Comparison of ENCODE assay signal across 21 mouse cellular contexts in the genomic region with DNA sequence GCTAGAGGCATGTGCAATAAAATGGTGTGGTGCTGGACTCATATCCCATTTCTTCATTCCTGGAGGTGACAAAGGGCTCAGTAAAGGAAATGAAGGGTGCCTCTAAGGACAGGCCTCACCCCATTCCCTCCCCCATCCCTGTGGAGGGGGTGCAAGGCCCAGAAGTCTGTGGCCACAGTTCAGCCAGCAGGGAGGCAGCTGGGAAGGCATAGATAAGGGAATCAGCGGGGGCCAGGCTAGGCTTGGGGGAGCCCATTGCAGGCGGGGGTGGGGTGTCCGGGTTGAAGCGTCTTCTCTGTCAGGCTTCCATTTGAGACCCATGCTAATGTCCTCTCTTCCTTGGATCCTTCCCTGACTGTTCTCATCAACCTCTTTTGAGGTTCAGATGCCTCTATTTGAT. TPM values are rescaled to one million over a fixed set of nuclear protein-coding genes. Genes with fewer than 3 reads are reported as not detected.
DNase-seq lines count a peak whose midpoint lies in the region; ATAC-seq and TF ChIP-seq lines count a peak whose summit lies in the region.
"Had no signal": no experiment of that assay in that cellular context is flagged by ENCODE, and none has a peak within 500 bp of the region (broad histone marks: within the 10 kb centered on the region; RNA-seq: fewer than 3 reads in every experiment).

No protein-coding gene starts in this region.

- no peaks in the 10 kb centered on the region for H3K27me3 ChIP-seq in kidney, embryonic 15.5 days
- H3K27me3 ChIP-seq in liver, embryonic 14.5 days (ENCODE audit: control insufficient read depth, insufficient read depth, low read length) = no peaks in the 10 kb centered on the region
- H3K27me3 ChIP-seq: limb, embryonic 15.5 days; neural tube, embryonic 15.5 days had no signal

- H3K27ac ChIP-seq in kidney, embryonic 15.5 days = no peak overlapping the region
- peak overlapping the region; percentile 93 for H3K27ac ChIP-seq in liver, embryonic 14.5 days
- H3K27ac ChIP-seq: embryonic facial prominence, embryonic 10.5 days; limb, embryonic 15.5 days; neural tube, embryonic 15.5 days had no signal

- TF ChIP-seq EP300 in liver, embryonic 14.5 days (IDR thresholded peaks at IDR 0.05; ENCODE audit: low read depth) = peak; percentile 93

- no peaks in the 10 kb centered on the region for H3K4me1 ChIP-seq in kidney, embryonic 15.5 days
- H3K4me1 ChIP-seq in liver, embryonic 14.5 days (replicated peaks; ENCODE audit: control insufficient read depth in 2 of 2, insufficient read depth in 2 of 2, low read length in 1 of 2) = peaks cover 28 to 39% of the 10 kb centered on the region in 2 experiments
- H3K4me1 ChIP-seq: embryonic facial prominence, embryonic 10.5 days; limb, embryonic 15.5 days; neural tube, embryonic 15.5 days had no signal

- H3K9me3 ChIP-seq in kidney, embryonic 15.5 days (replicated peaks) = no peaks in the 10 kb centered on the region
- no peaks in the 10 kb centered on the region for H3K9me3 ChIP-seq in liver, embryonic 14.5 days (ENCODE audit: control insufficient read depth, low read length)
- H3K9me3 ChIP-seq: limb, embryonic 15.5 days; neural tube, embryonic 15.5 days had no signal

- H3K36me3 ChIP-seq in kidney, embryonic 15.5 days = no peaks in the 10 kb centered on the region
- no peaks in the 10 kb centered on the region for H3K36me3 ChIP-seq in liver, embryonic 14.5 days (replicated peaks; ENCODE audit: control insufficient read depth, insufficient read depth, low read depth)
- H3K36me3 ChIP-seq: embryonic facial prominence, embryonic 10.5 days; limb, embryonic 15.5 days; neural tube, embryonic 15.5 days had no signal

- no peak overlapping the region for H3K4me2 ChIP-seq in kidney, embryonic 15.5 days
- peak overlapping the region; percentile 85 for H3K4me2 ChIP-seq in liver, embryonic 14.5 days (ENCODE audit: low read depth)
- H3K4me2 ChIP-seq: limb, embryonic 15.5 days; neural tube, embryonic 15.5 days had no signal

- no peak overlapping the region for H3K9ac ChIP-seq in kidney, embryonic 15.5 days
- peak overlapping the region; percentile 53 for H3K9ac ChIP-seq in liver, embryonic 14.5 days (replicated peaks)
- H3K9ac ChIP-seq: limb, embryonic 15.5 days; neural tube, embryonic 15.5 days had no signal

- DNase-seq in kidney, postnatal 25 days = no peak
- peak; percentile 88 for DNase-seq in c-Kit-positive CD71-positive TER-119-positive erythroid progenitor cells, embryonic 14.5 days (ENCODE audit: low spot score)
- DNase-seq in liver, embryonic 14.5 days (ENCODE audit: low read depth in 3 of 3, low spot score in 3 of 3) = peak; percentile 78 to 80 (median 80)
- DNase-seq in spleen, postnatal 36 days (ENCODE audit: low spot score in 2 of 2) = peak; percentile 58 to 67
- DNase-seq in lung, postnatal 14 days = no peak
- DNase-seq in layer of hippocampus, adult 8-10 months (ENCODE audit: low spot score in 2 of 2) = no peak
- no peak for DNase-seq in lung, postnatal 10 days
- DNase-seq: cerebellum, adult 2 months; kidney, postnatal 14 days; right cerebral cortex, adult 18-20 months; thymus, postnatal 25 days had no signal

- TF ChIP-seq CTCF in liver, embryonic 14.5 days (IDR thresholded peaks at IDR 0.05; ENCODE audit: low read depth) = peak; percentile 21; the same call in 1 of the 2 replicates

- 70% methylated on average over 4 of the region's 4 CpGs for WGBS in kidney, embryonic 15.5 days
- WGBS in liver, embryonic 14.5 days (ENCODE audit: insufficient replicate concordance) = 12% methylated on average over 4 of the region's 4 CpGs

- H3K4me3 ChIP-seq in kidney, embryonic 15.5 days (replicated peaks) = no peak overlapping the region
- H3K4me3 ChIP-seq in liver, embryonic 14.5 days (ENCODE audit: insufficient read depth in 1 of 2, low read depth in 2 of 2, low read length in 2 of 2) = peak overlapping the region; percentile 33 to 42; a peak in 3 of 4 replicates
- H3K4me3 ChIP-seq: embryonic facial prominence, embryonic 10.5 days; limb, embryonic 15.5 days; neural tube, embryonic 15.5 days had no signal

- ATAC-seq in kidney, embryonic 15.5 days (replicated peaks; ENCODE audit: low FRiP score) = peak; percentile 49; the same call in 1 of the 2 replicates
- peak; percentile 84 for ATAC-seq in liver, embryonic 14.5 days (ENCODE audit: insufficient read depth)
- ATAC-seq: activated CD4-positive, CD25-positive, alpha-beta regulatory T cell, adult 4 months had no signal

RNA-seq across cellular contexts. Expression of a gene that starts 6.6 kb away (rescaled TPM):
- 1.2 and 2.3 TPM in 2 replicates for polyA plus RNA-seq in kidney, embryonic 15.5 days (2015; fragmentation: Nextera tagmentation; extraction: Ambion mirVana)
- polyA plus RNA-seq in liver, embryonic 14.5 days (2012; rRNA removed) = 112 and 113 TPM in 2 replicates
- polyA plus RNA-seq in liver, embryonic 14.5 days (2014; fragmentation: Nextera tagmentation; extraction: Ambion mirVana) = 105 and 126 TPM in 2 replicates
- total RNA-seq in layer of hippocampus, adult 8-10 months (2022) = not detected
- total RNA-seq: left cerebral cortex, adult 8-10 months had no signal
- polyA plus RNA-seq: cerebellum, adult 2 months; neural tube, embryonic 15.5 days had no signal

RNA-seq across cellular contexts. Expression of a gene that starts 23.6 kb away (rescaled TPM):
- 49.2 and 59.6 TPM in 2 replicates for polyA plus RNA-seq in kidney, embryonic 15.5 days (2015; fragmentation: Nextera tagmentation; extraction: Ambion mirVana)
- polyA plus RNA-seq in liver, embryonic 14.5 days (2012; rRNA removed) = 10.8 and 11.9 TPM in 2 replicates
- polyA plus RNA-seq in liver, embryonic 14.5 days (2014; fragmentation: Nextera tagmentation; extraction: Ambion mirVana) = 7.9 and 8.8 TPM in 2 replicates
- total RNA-seq in layer of hippocampus, adult 8-10 months (2022) = 10 to 100 TPM; 45.6 to 50.1 (median 47.6) TPM

RNA-seq across cellular contexts. Expression of a gene that starts 42.9 kb away (rescaled TPM):
- not detected in 2 replicates for polyA plus RNA-seq in kidney, embryonic 15.5 days (2015; fragmentation: Nextera tagmentation; extraction: Ambion mirVana)
- polyA plus RNA-seq in liver, embryonic 14.5 days (2012; rRNA removed) = 0.05 TPM in 1 of 2 replicates, not detected in the other
- not detected in 2 replicates for polyA plus RNA-seq in liver, embryonic 14.5 days (2014; fragmentation: Nextera tagmentation; extraction: Ambion mirVana)
- not detected for total RNA-seq in layer of hippocampus, adult 8-10 months (2022)
- total RNA-seq: heart, adult 8-10 months; left cerebral cortex, adult 8-10 months had no signal
- polyA plus RNA-seq: activated CD4-positive, CD25-positive, alpha-beta regulatory T cell, adult 4 months; cerebellum, adult 2 months; embryonic facial prominence, embryonic 10.5 days; forebrain, embryonic 11.5 days; hindbrain, embryonic 11.5 days; intestine, embryonic 14.5 days; limb, embryonic 15.5 days had no signal

RNA-seq across cellular contexts. Expression of a gene that starts 47.0 kb away (rescaled TPM):
- 0.35 TPM in 1 of 2 replicates, not detected in the other for polyA plus RNA-seq in kidney, embryonic 15.5 days (2015; fragmentation: Nextera tagmentation; extraction: Ambion mirVana)
- not detected in 2 replicates for polyA plus RNA-seq in liver, embryonic 14.5 days (2012; rRNA removed)
- not detected in 2 replicates for polyA plus RNA-seq in liver, embryonic 14.5 days (2014; fragmentation: Nextera tagmentation; extraction: Ambion mirVana)
- total RNA-seq in layer of hippocampus, adult 8-10 months (2022) = not detected
- total RNA-seq: heart, adult 8-10 months had no signal
- polyA plus RNA-seq: activated CD4-positive, CD25-positive, alpha-beta regulatory T cell, adult 4 months; embryonic facial prominence, embryonic 10.5 days; forebrain, embryonic 11.5 days; hindbrain, embryonic 11.5 days; intestine, embryonic 14.5 days; limb, embryonic 15.5 days had no signal

RNA-seq across cellular contexts. Expression of a gene that starts 51.7 kb away (rescaled TPM):
- 1.7 and 7.7 TPM in 2 replicates for polyA plus RNA-seq in kidney, embryonic 15.5 days (2015; fragmentation: Nextera tagmentation; extraction: Ambion mirVana)
- 0.19 TPM in 1 of 2 replicates, not detected in the other for polyA plus RNA-seq in liver, embryonic 14.5 days (2012; rRNA removed)
- polyA plus RNA-seq in liver, embryonic 14.5 days (2014; fragmentation: Nextera tagmentation; extraction: Ambion mirVana) = 0.08 TPM in 1 of 2 replicates, not detected in the other
- 100 to 1,000 TPM; 321 to 373 (median 344) TPM for total RNA-seq in layer of hippocampus, adult 8-10 months (2022)
- polyA plus RNA-seq: activated CD4-positive, CD25-positive, alpha-beta regulatory T cell, adult 4 months had no signal

Comparison
In these comparisons a context has a peak if more than half of its experiments do, and no peak if none do; other contexts are left out.
1. DNase-seq: peak in c-Kit-positive CD71-positive TER-119-positive erythroid progenitor cells, embryonic 14.5 days (single experiment), liver, embryonic 14.5 days (3 of 3) and spleen, postnatal 36 days (2 of 2); none in kidney, postnatal 25 days (0 of 2), lung, postnatal 14 days (single experiment), layer of hippocampus, adult 8-10 months (0 of 2) and lung, postnatal 10 days (single experiment).
2. RNA of a gene that starts 6.6 kb away (polyA plus RNA-seq): 105 to 126 TPM in liver, embryonic 14.5 days; 1.2 to 2.3 TPM in kidney, embryonic 15.5 days; every median in the first group is over 10 times any median in the second.